Mouse (Mus musculus) neural tube, embryonic 11.5 days (tissue): ENCODE results near the gene Rab37. TPM values are rescaled to one million over a fixed set of nuclear protein-coding genes. Genes with fewer than 3 reads are reported as not detected.

Experiments used
- ATAC-seq: fragments of 200-750 bp; cut with Nextera tagmentation; 2 replicates; pipeline ENCODE4 v1.8.0; 2017; ENCODE audit warnings: moderate number of reproducible peaks, mild to moderate bottlenecking, moderate TSS enrichment, moderate library complexity; ENCODE audit not compliant: insufficient read depth, low FRiP score, low TSS enrichment
- DNase-seq: peaks from one replicate; pipeline ENCODE4 v3.0.0-alpha.2; 2015; ENCODE audit warnings: low spot score
- H3K27ac ChIP-seq: fragments of 300-500 bp; sonication (generic); 2 replicates; pipeline ENCODE4 v1.5.1; 2014; ENCODE audit warnings: low read depth, mild to moderate bottlenecking, low read length
- H3K27me3 ChIP-seq: fragments of 300-500 bp; sonication (generic); 2 replicates; pipeline ENCODE4 v1.6.1; 2014; ENCODE audit warnings: mild to moderate bottlenecking, low read length, mixed read lengths; ENCODE audit not compliant: control insufficient read depth, insufficient read depth
- H3K36me3 ChIP-seq: fragments of 300-500 bp; sonication (generic); 2 replicates; pipeline ENCODE4 v1.6.1; 2014; ENCODE audit warnings: mild to moderate bottlenecking, low read length, moderate library complexity, mixed read lengths; ENCODE audit not compliant: control insufficient read depth, insufficient read depth
- H3K4me1 ChIP-seq: fragments of 300-500 bp; sonication (generic); 2 replicates; pipeline ENCODE4 v1.6.1; 2014; ENCODE audit warnings: low read length, mixed read lengths; ENCODE audit not compliant: control insufficient read depth, insufficient read depth
- H3K4me2 ChIP-seq: fragments of 300-500 bp; sonication (generic); 2 replicates; pipeline ENCODE4 v1.6.1; 2014; ENCODE audit warnings: low read depth, mild to moderate bottlenecking, moderate library complexity
- H3K4me3 ChIP-seq: fragments of 300-500 bp; sonication (generic); 2 replicates; pipeline ENCODE4 v1.5.1; 2014; ENCODE audit warnings: low read depth, low read length
- H3K9ac ChIP-seq: fragments of 300-500 bp; sonication (generic); 2 replicates; pipeline ENCODE4 v1.6.1; 2014; ENCODE audit warnings: mild to moderate bottlenecking, low read length
- H3K9me3 ChIP-seq: fragments of 300-500 bp; sonication (generic); 2 replicates; pipeline ENCODE4 v1.6.1; 2016; ENCODE audit warnings: low read length; ENCODE audit not compliant: control insufficient read depth
- WGBS: fragments of 180-500 bp; shearing (Covaris S2); extraction: QIAGEN DNeasy Blood & Tissue Kit; methylation state at CpG from one replicate; pipeline ENCODE4 v1.1.7; 2014; 5-methylcytosine and 5-hydroxymethylcytosine counted together
- polyA plus RNA-seq: library from polyadenylated mRNA; unstranded; fragments of >200 nt; fragmentation: Nextera tagmentation; extraction: Ambion mirVana; gene quantifications from 2 replicates; pipeline ENCODE4 v1.2.1, GENCODE M21; 2014

The Rab37 gene
- polyA plus RNA-seq, 1 experiment from 2014 or later = 1.9 TPM

DNA sequence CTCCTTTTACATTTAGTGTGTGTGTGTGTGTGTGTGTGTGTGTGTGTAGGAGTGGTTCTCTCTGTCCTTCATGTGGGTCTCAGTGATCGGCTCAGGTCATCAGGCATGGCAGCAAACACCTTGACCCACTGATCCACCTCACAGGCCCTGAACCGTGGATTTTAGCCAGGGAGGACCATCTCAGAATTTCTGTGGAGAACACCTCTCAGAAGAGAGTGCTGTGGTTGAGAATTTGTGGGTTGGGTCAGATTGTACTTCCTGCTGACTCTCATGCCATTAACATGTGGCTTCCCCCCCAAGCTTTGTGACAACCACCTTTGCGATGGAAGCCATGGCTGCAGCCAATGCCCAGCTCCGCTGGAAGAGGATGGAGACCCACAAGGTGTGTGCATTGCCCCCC lies 109.3 kb downstream of the Rab37 start:
- no peaks in the 10 kb centered on the region; the same call in 1 of the 2 replicates for H3K4me1 ChIP-seq
- no peaks in the 10 kb centered on the region for H3K9me3 ChIP-seq
- WGBS = 96% methylated on average over 4 of the region's 4 CpGs
- no peak overlapping the region for H3K4me2 ChIP-seq
- H3K36me3 ChIP-seq = no peaks in the 10 kb centered on the region; the same call in 1 of the 2 replicates
- no peak overlapping the region for H3K4me3 ChIP-seq
- DNase-seq = no peak
- H3K27me3 ChIP-seq = no peaks in the 10 kb centered on the region
- no peak overlapping the region for H3K9ac ChIP-seq
- no peak for ATAC-seq
- H3K27ac ChIP-seq = no peak overlapping the region

GRCm38 (mm10) chr11:115202316-115202715 lies 111.1 kb downstream of the Rab37 start:
- no peak overlapping the region for H3K4me3 ChIP-seq
- no peak overlapping the region for H3K27ac ChIP-seq
- no peaks in the 10 kb centered on the region for H3K9me3 ChIP-seq
- no peak overlapping the region for H3K4me2 ChIP-seq
- ATAC-seq (0 out of 2 replicates have a peak, but pooled peaks have one; percentile 71), DNase-seq (peak; percentile 85)
- no peaks in the 10 kb centered on the region; the same call in 1 of the 2 replicates for H3K36me3 ChIP-seq
- peaks cover 4% of the 10 kb centered on the region for H3K4me1 ChIP-seq
- no peak overlapping the region for H3K9ac ChIP-seq
- 18% methylated on average over 12 of the region's 12 CpGs for WGBS
- H3K27me3 ChIP-seq = no peaks in the 10 kb centered on the region

DNA sequence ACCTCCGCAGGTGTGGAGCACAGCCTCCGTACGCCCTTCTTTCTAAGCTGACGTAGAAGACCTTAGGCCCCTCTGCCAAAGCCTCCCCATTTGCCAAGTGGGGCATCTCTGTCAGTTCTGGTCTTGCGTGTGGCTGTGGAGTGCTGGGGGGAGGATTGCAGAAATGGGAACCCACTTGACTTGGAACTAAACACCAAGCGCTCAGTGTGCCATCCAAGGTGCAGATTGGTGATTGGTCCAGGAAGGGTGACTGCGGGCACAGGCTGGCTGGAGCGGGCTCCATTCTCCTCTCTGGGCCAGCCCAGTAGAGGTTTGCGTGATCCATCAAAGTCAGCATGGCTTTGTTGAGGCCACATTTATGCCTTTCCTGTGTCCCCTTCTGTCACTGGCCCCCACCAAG lies 111.5 kb downstream of the Rab37 start:
- Histone ChIP-seq H3K4me2 (no peak overlapping the region), H3K27me3 (no peaks in the 10 kb centered on the region), H3K4me1 (peaks cover 8% of the 10 kb centered on the region), H3K9ac (no peak overlapping the region), H3K9me3 (no peaks in the 10 kb centered on the region), H3K27ac (no peak overlapping the region), H3K36me3 (no peaks in the 10 kb centered on the region; the same call in 1 of the 2 replicates), H3K4me3 (no peak overlapping the region)
- WGBS = 88% methylated on average over 9 of the region's 9 CpGs
- DNase-seq = no peak
- ATAC-seq = no peak

- H3K4me3 ChIP-seq = no peak overlapping the region
- no peak for DNase-seq
- no peaks in the 10 kb centered on the region for H3K27me3 ChIP-seq
- no peak overlapping the region for H3K9ac ChIP-seq
- 86% methylated on average over 12 of the region's 12 CpGs for WGBS
- ATAC-seq = no peak
- H3K36me3 ChIP-seq = no peaks in the 10 kb centered on the region; the same call in 1 of the 2 replicates
- no peaks in the 10 kb centered on the region for H3K9me3 ChIP-seq
- no peak overlapping the region for H3K27ac ChIP-seq
- no peak overlapping the region for H3K4me2 ChIP-seq
- peaks cover 8% of the 10 kb centered on the region for H3K4me1 ChIP-seq
Measured at GRCm38 (mm10) chr11:115208126-115208525, 116.9 kb downstream of the Rab37 start.

- no peak overlapping the region for H3K27ac ChIP-seq
- no peak overlapping the region for H3K4me2 ChIP-seq
- H3K4me1 ChIP-seq = peaks cover 8% of the 10 kb centered on the region
- ATAC-seq (no peak), DNase-seq (no peak)
- H3K9me3 ChIP-seq = no peaks in the 10 kb centered on the region
- no peaks in the 10 kb centered on the region for H3K27me3 ChIP-seq
- WGBS = 78% methylated on average over 25 of the region's 25 CpGs
- no peaks in the 10 kb centered on the region for H3K36me3 ChIP-seq
- H3K4me3 ChIP-seq = no peak overlapping the region
- H3K9ac ChIP-seq = no peak overlapping the region
Measured at GRCm38 (mm10) chr11:115208776-115209732, 117.8 kb downstream of the Rab37 start.

DNA sequence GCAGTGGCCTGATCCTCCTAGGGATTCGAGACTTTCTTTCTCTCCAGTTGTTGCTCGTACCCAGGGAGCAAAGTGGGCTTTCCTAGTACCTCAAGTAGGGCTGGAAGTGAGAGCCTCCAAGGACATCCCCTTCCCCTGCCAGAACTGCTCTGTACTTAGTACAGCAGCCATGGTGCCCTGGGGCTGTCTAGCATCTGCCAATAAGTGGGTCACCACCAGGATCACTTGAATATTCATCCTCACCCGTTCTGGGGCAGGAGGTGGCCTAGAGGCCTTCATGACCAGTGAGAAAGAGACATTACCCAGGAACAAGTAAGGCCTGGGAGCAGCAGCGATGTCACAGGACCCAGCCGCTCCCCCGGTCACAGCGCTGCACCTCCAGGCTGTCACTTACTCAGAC lies 118.7 kb downstream of the Rab37 start:
- H3K9me3 ChIP-seq = no peaks in the 10 kb centered on the region
- no peak overlapping the region for H3K9ac ChIP-seq
- H3K27ac ChIP-seq = no peak overlapping the region

More for the DNA sequence above, 118.7 kb downstream of the Rab37 start:
- Histone ChIP-seq H3K4me2 (no peak overlapping the region), H3K4me3 (no peak overlapping the region), H3K4me1 (peaks cover 8% of the 10 kb centered on the region), H3K27me3 (no peaks in the 10 kb centered on the region), H3K36me3 (no peaks in the 10 kb centered on the region)
- ATAC-seq (no peak), DNase-seq (no peak)
- WGBS = 80% methylated on average over 7 of the region's 7 CpGs

Other genes starting within 250 kb of the Rab37 start
- gene Gprc5c, start 240.3 kb upstream of the Rab37 start, polyA plus RNA-seq = 24.4 and 26.0 TPM in 2 replicates
- gene Cd300a, start 201.4 kb upstream of the Rab37 start, polyA plus RNA-seq = 0.62 and 1.0 TPM in 2 replicates
- gene Cd300lb, start 157.0 kb upstream of the Rab37 start, polyA plus RNA-seq = 0.20 TPM in 1 of 2 replicates, not detected in the other
- gene Cd300c, start 122.3 kb upstream of the Rab37 start, polyA plus RNA-seq = 0.41 TPM in 1 of 2 replicates, not detected in the other
- gene Cd300ld, start 101.5 kb upstream of the Rab37 start, polyA plus RNA-seq = 0.28 TPM in 1 of 2 replicates, not detected in the other
- 0.55 and 1.1 TPM in 2 replicates for gene Cd300c2, start 89.6 kb upstream of the Rab37 start, polyA plus RNA-seq
- gene Cd300ld2, start 75.2 kb upstream of the Rab37 start, polyA plus RNA-seq = not detected in 2 replicates
- gene Cd300ld4, start 64.4 kb upstream of the Rab37 start, polyA plus RNA-seq = not detected in 2 replicates
- gene Cd300ld5, start 53.7 kb upstream of the Rab37 start, polyA plus RNA-seq = not detected in 2 replicates
- not detected in 2 replicates for gene Cd300ld3, start 43.0 kb upstream of the Rab37 start, polyA plus RNA-seq
- not detected in 2 replicates for gene Cd300e, start 29.3 kb upstream of the Rab37 start, polyA plus RNA-seq
- not detected in 2 replicates for gene Cd300lf, start 42.6 kb downstream of the Rab37 start, polyA plus RNA-seq
- gene Slc9a3r1, start 71.9 kb downstream of the Rab37 start, polyA plus RNA-seq = 43.4 and 44.1 TPM in 2 replicates
- 8.8 and 11.0 TPM in 2 replicates for gene Tmem104, start 96.1 kb downstream of the Rab37 start, polyA plus RNA-seq
- 20.3 and 20.8 TPM in 2 replicates for gene Nat9, start 96.4 kb downstream of the Rab37 start, polyA plus RNA-seq
- gene Grin2c, start 175.8 kb downstream of the Rab37 start, polyA plus RNA-seq = 0.57 and 0.85 TPM in 2 replicates
- 14.0 and 15.1 TPM in 2 replicates for gene Fdxr, start 185.6 kb downstream of the Rab37 start, polyA plus RNA-seq
- gene Fads6, start 206.2 kb downstream of the Rab37 start, polyA plus RNA-seq = 0.18 and 0.24 TPM in 2 replicates
- gene Otop2, start 215.7 kb downstream of the Rab37 start, polyA plus RNA-seq = not detected in 2 replicates
- gene Ush1g, start 230.6 kb downstream of the Rab37 start, polyA plus RNA-seq = 0.12 TPM in 1 of 2 replicates, not detected in the other
- gene Otop3, start 243.3 kb downstream of the Rab37 start, polyA plus RNA-seq = 0.35 and 0.37 TPM in 2 replicates